Mouse (Mus musculus): ENCODE results near the gene 2700097O09Rik. TPM values are rescaled to one million over a fixed set of nuclear protein-coding genes. Genes with fewer than 3 reads are reported as not detected.
"Not testable (repeated sequence)": the region's sequence is repeated elsewhere in the genome, so short reads cannot be mapped to it uniquely, and the experiment has no call there.

Gene 2700097O09Rik
- polyA plus RNA-seq, 1 experiment, result 0.09 TPM

DNA sequence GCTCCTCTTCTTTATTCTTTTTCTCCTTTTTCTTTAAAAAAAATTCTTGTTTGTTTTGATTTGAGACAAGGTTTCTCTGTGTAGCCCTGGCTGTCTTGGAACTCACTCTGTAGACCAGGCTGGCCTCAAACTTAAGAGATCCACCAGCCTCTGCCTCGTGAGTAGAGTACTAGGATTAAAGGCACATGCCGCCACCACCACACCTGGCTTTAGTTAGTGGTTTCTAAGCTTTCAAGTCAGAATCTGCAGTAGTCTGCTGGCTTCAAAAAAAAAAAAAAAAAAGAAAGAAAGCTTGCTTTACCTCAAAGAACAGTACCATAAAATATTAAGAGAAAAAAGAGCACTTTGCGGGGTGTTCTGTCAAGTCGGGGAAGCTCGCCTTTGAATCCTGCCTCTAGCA, 64.5 kb downstream of the 2700097O09Rik start:
- TF ChIP-seq TAL1 (IDR thresholded peaks at IDR 0.05; ENCODE audit: low read length) (no peak), GATA1 (IDR thresholded peaks at IDR 0.05; ENCODE audit: low read length) (no peak)
- Histone ChIP-seq H3K4me1 (ENCODE audit: control insufficient read depth) (peaks cover 2% of the 10 kb centered on the region), H3K4me3 (replicated peaks) (no peak overlapping the region), H3K27me3 (ENCODE audit: control insufficient read depth) (no peaks in the 10 kb centered on the region), H3K36me3 (ENCODE audit: control insufficient read depth) (no peaks in the 10 kb centered on the region), H3K9me3 (ENCODE audit: control insufficient read depth, low read length) (no peaks in the 10 kb centered on the region)

DNA sequence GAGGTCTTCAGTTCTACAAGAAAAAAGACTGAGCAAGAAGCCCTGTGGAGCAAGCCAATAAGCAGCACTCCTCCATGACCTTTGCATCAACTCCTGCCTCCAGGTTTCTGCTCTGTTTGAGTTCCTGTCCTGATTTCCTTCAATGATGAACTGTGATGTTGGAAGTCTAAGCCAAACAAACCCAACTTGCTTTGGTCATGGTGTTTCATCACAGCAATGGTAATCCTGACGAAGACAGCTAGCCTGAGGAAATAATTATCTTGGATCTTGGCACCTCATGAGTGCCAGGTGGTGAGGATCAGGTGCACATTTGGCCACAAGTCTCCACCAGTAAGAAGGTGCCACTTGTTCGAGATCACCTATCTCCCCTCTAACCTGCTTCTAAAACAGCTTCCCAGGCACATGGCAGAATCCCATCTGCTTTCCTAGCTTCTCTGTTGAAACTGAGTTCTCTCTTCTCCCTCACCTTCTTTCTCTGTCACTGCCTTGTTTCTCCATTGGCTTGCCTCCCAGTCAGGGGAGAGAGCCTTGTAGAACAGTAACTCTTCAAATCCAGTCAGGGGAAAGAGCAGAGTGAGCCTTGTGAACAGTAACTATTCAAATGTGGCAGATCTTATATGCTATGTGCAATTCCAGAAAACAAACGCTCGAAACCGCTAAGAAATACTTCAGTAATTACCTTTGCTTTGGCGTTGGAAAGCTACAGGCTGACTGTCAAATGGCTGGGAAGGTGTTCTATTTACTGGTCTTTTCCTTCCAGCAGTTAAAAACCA, 66.1 kb downstream of the 2700097O09Rik start, which contains the start of gene Baz1a:
Gene Baz1a (minus strand): TSS at position 723 of the 773 bp plus-strand sequence.
- no peaks in the 10 kb centered on the region for H3K9me3 ChIP-seq (ENCODE audit: control insufficient read depth, low read length)
- H3K27me3 ChIP-seq (ENCODE audit: control insufficient read depth), result no peaks in the 10 kb centered on the region
- H3K36me3 ChIP-seq (ENCODE audit: control insufficient read depth), result no peaks in the 10 kb centered on the region
- no peak for TF ChIP-seq GATA1 (IDR thresholded peaks at IDR 0.05; ENCODE audit: low read length)
- no peak for TF ChIP-seq TAL1 (IDR thresholded peaks at IDR 0.05; ENCODE audit: low read length)
- H3K4me1 ChIP-seq (ENCODE audit: control insufficient read depth), result peaks cover 2% of the 10 kb centered on the region
- H3K4me3 ChIP-seq (replicated peaks), result no peak within 1 kb of the TSS

DNA sequence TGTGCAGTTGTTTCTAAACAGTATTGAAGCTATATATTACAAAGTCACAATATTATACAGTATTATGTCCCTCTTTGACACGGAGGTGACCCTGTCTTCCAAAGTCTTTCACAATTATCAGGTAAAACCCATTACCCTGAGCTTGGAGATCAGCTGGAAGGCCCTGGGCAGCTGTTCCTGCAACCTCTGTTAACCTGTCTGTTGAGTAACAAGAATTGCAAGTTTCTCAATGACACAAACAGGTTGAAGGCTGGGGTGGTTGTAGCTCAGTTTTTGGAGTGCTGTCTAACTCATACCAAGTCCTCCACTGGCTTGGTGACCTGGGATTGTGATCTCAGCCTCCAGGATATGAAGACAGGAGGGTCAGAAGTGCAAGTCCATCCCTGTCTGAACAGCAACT, 66.9 kb downstream of the 2700097O09Rik start:
- H3K27me3 ChIP-seq (ENCODE audit: control insufficient read depth), result no peaks in the 10 kb centered on the region
- H3K4me1 ChIP-seq (ENCODE audit: control insufficient read depth), result peaks cover 2% of the 10 kb centered on the region
- no peaks in the 10 kb centered on the region for H3K36me3 ChIP-seq (ENCODE audit: control insufficient read depth)
- H3K9me3 ChIP-seq (ENCODE audit: control insufficient read depth, low read length), result no peaks in the 10 kb centered on the region
- no peak for TF ChIP-seq TAL1 (IDR thresholded peaks at IDR 0.05; ENCODE audit: low read length)
- TF ChIP-seq GATA1 (IDR thresholded peaks at IDR 0.05; ENCODE audit: low read length), result no peak
- no peak overlapping the region for H3K4me3 ChIP-seq (replicated peaks)

DNA sequence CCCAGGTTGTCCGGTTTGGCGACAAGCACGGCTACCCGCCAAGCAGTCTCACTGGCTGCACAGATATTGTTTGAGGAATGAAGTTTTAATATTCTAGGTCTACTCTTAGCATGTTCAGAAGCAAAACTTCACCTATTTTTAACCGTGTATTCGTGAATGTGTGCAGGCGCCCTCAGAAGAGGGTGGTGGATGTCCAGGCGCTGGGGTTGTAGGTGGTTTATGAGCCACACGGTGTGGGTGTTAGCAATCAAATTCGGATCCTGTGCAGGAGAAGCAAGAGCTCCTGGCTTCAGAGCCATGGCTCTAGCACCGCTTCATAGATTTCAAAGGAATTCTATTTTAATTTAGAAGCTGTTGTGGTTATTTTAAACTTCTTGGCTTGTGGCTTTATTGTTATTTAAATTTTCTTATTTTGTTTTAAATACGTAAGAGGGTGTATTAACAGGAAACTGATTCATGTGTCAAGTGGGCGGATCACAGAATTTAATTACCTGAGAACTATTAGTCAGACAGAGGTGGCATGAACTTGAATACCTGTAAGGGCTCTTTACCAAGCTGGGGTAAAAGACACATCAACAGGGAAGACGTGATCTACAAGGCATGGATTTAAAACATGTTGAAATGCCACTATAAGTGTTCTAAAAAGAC, 72.4 kb downstream of the 2700097O09Rik start:
- Histone ChIP-seq H3K4me1 (ENCODE audit: control insufficient read depth) (no peaks in the 10 kb centered on the region), H3K9me3 (ENCODE audit: control insufficient read depth, low read length) (peaks cover 4% of the 10 kb centered on the region), H3K4me3 (replicated peaks) (no peak overlapping the region), H3K27me3 (ENCODE audit: control insufficient read depth) (no peaks in the 10 kb centered on the region), H3K36me3 (ENCODE audit: control insufficient read depth) (no peaks in the 10 kb centered on the region)
- TF ChIP-seq GATA1 (IDR thresholded peaks at IDR 0.05; ENCODE audit: low read length) (no peak), TAL1 (IDR thresholded peaks at IDR 0.05; ENCODE audit: low read length) (no peak)

DNA sequence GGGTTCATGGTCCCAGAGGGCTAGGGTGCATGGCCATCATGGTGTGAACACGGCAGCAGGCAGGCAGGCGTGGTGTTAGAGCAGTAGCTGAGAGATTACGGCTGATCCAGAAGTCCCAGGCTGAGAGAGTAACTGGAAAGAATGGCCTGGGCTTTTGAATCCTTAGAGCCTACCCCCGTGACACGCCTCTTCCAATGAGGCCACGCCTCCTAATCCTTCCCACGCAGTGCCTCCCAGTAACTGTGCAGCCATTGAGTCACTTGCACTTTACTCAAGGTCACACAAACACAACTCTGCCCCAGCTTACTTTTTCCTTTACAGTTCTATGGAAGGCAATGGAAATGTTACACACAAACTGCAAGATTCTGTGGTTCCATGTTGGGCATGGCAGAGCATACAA, 73.8 kb downstream of the 2700097O09Rik start:
- Histone ChIP-seq H3K27me3 (ENCODE audit: control insufficient read depth) (no peaks in the 10 kb centered on the region), H3K9me3 (ENCODE audit: control insufficient read depth, low read length) (peaks cover 4% of the 10 kb centered on the region), H3K4me3 (replicated peaks) (no peak overlapping the region), H3K4me1 (ENCODE audit: control insufficient read depth) (no peaks in the 10 kb centered on the region), H3K36me3 (ENCODE audit: control insufficient read depth) (no peaks in the 10 kb centered on the region)
- TF ChIP-seq GATA1 (IDR thresholded peaks at IDR 0.05; ENCODE audit: low read length) (no peak), TAL1 (IDR thresholded peaks at IDR 0.05; ENCODE audit: low read length) (no peak)

DNA sequence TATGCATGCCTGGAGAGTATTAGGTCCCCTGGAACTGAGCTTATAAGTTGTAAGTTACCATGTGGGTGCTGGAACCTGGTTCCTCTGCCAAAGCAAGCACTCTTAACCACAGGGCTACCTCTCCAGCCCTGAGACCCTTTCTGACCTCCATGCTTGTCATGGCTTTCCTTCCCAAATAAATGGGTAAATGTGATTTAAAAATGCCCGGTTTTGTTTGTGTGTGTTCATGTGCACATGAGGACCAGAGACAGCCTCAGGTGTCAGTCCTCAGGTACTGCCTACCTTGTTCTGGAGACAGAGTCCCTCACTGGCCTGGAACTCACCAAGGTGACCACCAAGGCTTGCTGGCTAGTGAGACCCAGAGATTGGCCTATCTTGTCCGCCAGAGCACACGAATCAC, 75.5 kb downstream of the 2700097O09Rik start:
- H3K9me3 ChIP-seq (ENCODE audit: control insufficient read depth, low read length), result peaks cover 4% of the 10 kb centered on the region
- no peak for TF ChIP-seq GATA1 (IDR thresholded peaks at IDR 0.05; ENCODE audit: low read length)
- no peak for TF ChIP-seq TAL1 (IDR thresholded peaks at IDR 0.05; ENCODE audit: low read length)
- H3K4me3 ChIP-seq (replicated peaks), result no peak overlapping the region
- H3K4me1 ChIP-seq (ENCODE audit: control insufficient read depth), result no peaks in the 10 kb centered on the region
- no peaks in the 10 kb centered on the region for H3K36me3 ChIP-seq (ENCODE audit: control insufficient read depth)
- H3K27me3 ChIP-seq (ENCODE audit: control insufficient read depth), result no peaks in the 10 kb centered on the region

DNA sequence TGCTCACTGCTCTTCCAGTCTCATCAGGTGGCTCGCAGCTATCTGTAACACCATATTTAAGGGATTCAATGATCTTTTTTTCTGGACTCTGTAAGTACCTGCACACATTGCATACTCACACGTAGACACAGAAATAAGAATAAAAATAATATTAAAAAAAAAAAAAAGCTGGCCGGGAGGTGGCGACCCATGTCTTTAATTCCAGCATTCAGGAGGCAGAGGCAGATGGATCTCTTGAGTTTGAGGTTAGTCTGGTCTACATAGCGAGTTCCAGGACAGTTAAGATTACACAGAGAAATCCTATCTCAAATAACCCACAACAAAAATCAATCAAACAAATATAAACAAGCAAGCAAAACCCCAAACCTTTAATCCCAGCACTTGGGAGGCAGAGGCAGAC, 76.1 kb downstream of the 2700097O09Rik start:
- Histone ChIP-seq H3K27me3 (ENCODE audit: control insufficient read depth) (peaks cover 2% of the 10 kb centered on the region; the same call in 1 of the 2 replicates), H3K4me3 (replicated peaks) (no peak overlapping the region), H3K4me1 (ENCODE audit: control insufficient read depth) (peaks cover 2% of the 10 kb centered on the region; the same call in 1 of the 2 replicates), H3K9me3 (ENCODE audit: control insufficient read depth, low read length) (peaks cover 4% of the 10 kb centered on the region), H3K36me3 (ENCODE audit: control insufficient read depth) (no peaks in the 10 kb centered on the region)
- TF ChIP-seq TAL1 (IDR thresholded peaks at IDR 0.05; ENCODE audit: low read length) (no peak), GATA1 (IDR thresholded peaks at IDR 0.05; ENCODE audit: low read length) (no peak)

DNA sequence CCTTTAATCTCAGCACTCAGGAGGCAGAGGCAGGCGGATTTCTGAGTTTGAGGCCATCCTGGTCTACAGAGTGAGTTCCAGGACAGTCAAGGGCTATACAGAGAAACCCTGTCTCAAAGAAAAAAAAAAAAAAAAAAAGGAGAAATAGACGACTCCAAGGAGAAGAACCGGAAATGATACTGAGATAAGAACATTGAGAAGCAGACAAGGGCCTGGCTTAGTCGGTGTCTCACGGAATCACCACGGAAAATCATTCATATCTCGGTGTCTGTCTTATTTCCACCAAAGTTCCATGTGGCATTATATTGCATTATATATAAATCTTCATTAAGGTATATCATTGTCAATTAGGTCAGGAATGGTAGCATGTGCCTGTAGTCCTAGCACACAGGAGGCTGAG, 77.4 kb downstream of the 2700097O09Rik start:
- H3K36me3 ChIP-seq (ENCODE audit: control insufficient read depth); H3K9me3 ChIP-seq (ENCODE audit: control insufficient read depth, low read length); H3K4me1 ChIP-seq (ENCODE audit: control insufficient read depth); H3K27me3 ChIP-seq (ENCODE audit: control insufficient read depth); H3K4me3 ChIP-seq (replicated peaks): not testable (repeated sequence)

DNA sequence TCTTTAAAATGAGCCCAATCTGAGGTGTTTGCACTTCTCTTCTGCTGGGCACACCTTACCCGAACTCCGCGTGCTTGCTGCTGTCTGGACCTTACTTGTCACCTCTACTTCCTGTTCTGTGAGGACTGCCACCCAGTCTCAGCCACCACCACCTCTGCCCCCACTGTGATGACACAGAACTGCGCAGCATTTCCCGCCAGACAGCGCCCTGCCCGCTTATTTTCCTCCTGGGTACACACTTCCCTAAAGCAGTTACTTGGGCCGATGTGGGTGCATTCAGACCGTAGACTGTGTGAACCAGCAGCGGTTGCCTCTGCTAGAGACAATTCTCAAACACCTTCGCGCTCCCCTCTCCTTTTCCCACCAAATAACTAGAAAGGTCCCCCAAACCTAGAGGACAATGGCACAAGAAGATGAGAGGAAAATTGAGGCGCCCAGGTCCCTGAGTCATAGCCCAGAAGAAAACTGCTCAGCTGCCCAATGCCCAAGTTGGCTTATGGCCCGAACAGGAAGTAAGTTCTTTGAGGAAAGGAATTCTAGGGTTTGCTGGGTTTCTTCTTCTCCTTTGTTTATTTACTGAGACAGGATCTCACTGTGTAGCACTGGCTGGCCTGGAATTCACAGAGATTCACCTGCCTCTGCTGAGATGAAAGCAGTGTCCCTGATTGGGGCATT, 80.8 kb downstream of the 2700097O09Rik start:
- peaks cover 20% of the 10 kb centered on the region for H3K27me3 ChIP-seq (ENCODE audit: control insufficient read depth)
- H3K9me3 ChIP-seq (ENCODE audit: control insufficient read depth, low read length), result no peaks in the 10 kb centered on the region
- TF ChIP-seq TAL1 (IDR thresholded peaks at IDR 0.05; ENCODE audit: low read length) (no peak), GATA1 (IDR thresholded peaks at IDR 0.05; ENCODE audit: low read length) (no peak)
- no peak overlapping the region for H3K4me3 ChIP-seq (replicated peaks)
- H3K4me1 ChIP-seq (ENCODE audit: control insufficient read depth), result peaks cover 4% of the 10 kb centered on the region
- no peaks in the 10 kb centered on the region for H3K36me3 ChIP-seq (ENCODE audit: control insufficient read depth)
